Mouse (Mus musculus) common myeloid progenitor, adult 5-6 weeks (primary cell): Measurements from ENCODE around the gene Tbx3. TPM values are rescaled to one million over a fixed set of nuclear protein-coding genes. Genes with fewer than 3 reads are reported as not detected.

ENCODE experiments used
- ATAC-seq: replicated peaks from 2 replicates; pipeline ENCODE4 v1.8.0; 2016; ENCODE audit warnings: low read depth, mild to moderate bottlenecking, moderate TSS enrichment, inconsistent platforms; ENCODE audit not compliant: poor library complexity, severe bottlenecking
- total RNA-seq: library from RNA; stranded (forward); fragments of 200-1000, 187-1606 nt; gene quantifications from 2 replicates; pipeline ENCODE4 v1.2.3, GENCODE M21; 2017

The Tbx3 gene
- total RNA-seq = not detected in 2 replicates

DNA sequence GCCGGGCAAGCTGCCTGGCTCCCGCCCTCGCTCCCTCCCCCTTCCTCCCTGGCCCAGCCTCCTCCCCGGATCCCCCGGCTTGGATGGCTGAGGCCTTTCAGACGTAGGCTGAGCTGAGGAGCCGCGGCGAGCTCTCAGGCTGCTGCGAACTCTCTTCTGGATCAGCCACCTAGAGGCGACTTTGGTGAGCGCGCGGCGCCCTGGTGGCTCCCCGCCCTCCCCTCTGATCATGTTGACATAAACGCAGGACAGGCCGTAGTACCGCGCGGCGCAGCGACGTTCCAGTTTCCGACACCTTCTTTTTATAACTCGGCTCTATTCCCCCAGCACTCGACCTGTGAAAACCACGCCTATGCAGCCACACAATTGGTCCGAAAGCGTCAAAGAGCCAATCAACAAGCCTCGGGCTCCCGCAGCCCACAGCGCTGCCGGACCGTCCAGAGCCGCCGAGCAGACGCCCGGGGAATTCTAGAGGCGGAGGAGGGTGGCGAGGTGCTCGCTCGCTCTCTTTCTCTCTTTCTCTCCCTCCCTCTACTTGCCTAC is at the start of gene Tbx3:
TSS of gene Tbx3 (plus strand) at position 104 of the 543 bp plus-strand sequence.
- peak; percentile 90 for ATAC-seq

DNA sequence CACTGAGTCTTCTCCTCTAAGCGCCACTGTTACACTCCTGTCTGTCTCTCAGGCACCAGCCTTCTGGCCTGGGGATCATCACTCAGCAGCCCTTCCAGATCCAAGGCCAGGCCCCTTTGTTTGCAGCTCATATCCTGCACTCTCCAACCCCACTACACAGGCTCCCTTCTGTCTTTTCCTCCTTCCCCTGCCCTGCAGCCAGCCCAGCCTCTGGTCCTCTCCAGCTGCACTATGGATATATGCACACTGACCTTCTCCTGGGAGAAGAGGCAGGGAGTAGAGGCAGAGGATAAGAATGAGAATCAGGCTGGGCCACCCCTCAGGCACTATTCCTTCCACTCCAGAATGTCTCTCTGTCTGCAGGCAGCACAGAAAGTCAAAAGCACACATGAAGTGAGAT is 48.4 kb upstream of the Tbx3 start:
- ATAC-seq = no peak

DNA sequence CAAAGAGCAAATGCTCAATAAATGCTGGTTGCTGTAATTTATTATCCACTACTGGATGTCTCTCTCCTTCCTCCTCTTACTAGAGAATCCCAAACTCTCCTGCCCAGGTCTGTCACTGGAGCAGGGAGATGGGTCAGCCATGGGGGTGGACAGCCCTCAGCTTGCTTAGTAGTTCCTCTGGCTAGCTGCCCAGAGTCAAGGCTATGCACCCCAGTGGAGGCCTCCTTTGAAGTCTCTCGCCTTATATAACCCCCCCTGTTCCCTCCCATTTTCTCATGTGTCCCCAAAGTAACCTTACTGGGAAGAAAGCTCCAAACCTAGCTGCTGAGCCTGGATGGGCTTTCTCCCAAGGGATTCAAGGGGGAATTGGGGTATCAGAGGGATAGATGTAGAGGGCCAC is 45.9 kb upstream of the Tbx3 start:
- no peak for ATAC-seq

DNA sequence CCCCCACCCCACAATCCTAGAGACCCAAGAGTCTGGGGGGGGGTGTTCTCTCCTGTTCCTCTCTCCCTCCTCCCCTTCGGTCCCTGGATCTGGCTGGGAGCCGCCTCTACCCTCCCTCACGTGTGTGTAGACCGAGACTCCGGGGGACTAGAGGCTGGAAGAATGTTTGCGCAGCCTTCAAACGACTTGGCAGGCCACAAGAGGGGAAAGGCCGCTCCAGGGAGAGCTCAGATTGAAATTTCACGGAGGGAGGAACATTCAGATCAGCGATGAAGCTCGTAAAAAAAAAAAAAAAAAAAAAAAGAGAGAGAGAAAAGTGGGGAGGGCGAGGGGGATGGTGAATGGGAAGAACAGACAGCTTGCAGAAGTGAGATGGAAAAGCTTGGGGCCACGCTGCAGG is 44.9 kb upstream of the Tbx3 start:
- ATAC-seq = no peak

DNA sequence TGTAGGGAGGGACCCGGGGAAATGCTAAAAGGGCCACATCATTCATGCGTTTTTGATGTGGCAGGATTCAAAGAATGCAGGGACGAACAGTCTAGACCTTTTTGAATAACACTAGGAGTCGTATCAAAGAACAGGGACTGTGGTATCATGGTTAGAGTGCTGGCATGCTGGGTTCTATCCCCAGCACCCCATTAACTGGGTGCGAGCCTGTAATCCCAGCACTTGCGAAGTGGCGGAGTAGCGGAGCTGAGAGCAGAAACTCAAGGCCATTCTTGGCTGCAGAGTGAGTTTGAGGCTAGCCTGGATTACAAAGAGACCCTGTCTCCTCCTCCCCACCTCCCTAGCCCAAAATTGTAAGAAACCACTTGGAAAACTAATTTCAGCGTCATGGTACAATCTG is 44.3 kb upstream of the Tbx3 start:
- ATAC-seq = no peak

DNA sequence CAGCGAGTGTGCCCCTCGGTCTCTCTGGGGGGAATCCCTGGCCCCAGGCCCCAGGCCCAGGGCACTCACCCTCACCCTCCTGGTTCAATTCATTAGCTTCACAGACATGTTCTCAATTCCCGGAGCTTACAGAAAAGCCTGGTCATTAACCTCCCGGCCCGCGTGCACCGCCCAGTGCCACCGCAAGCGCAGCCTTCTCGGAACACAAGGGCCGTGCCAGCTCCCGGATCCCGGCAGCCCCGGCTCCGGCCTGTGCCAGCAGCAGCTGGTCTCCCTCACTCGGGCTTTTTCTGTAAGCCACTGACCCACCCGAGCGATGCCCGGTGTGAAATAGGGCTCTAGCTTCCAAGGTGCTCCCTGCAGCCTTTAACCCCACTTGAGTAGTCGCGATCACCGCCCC is 43.8 kb upstream of the Tbx3 start:
- ATAC-seq = peak; percentile 52; the same call in 1 of the 2 replicates

DNA sequence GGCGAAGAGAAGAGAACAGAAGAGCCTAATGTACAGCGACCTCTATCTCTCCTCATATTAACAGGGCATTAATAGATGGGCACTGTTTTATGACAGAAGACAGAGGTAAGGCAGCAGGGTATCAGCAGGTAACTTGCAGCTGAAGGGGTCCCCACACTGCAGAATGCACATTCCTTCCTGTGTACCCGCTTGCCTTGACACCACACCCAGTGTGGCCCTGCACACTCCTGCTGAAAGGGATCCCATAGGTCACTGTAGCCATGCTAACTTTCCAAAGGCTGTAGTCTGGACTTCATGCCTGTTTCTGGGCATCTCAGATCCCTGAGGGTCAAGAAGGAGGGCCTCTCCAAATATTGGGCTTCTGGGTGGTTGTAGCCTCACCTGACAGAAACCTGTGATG is 42.4 kb upstream of the Tbx3 start:
- no peak for ATAC-seq

DNA sequence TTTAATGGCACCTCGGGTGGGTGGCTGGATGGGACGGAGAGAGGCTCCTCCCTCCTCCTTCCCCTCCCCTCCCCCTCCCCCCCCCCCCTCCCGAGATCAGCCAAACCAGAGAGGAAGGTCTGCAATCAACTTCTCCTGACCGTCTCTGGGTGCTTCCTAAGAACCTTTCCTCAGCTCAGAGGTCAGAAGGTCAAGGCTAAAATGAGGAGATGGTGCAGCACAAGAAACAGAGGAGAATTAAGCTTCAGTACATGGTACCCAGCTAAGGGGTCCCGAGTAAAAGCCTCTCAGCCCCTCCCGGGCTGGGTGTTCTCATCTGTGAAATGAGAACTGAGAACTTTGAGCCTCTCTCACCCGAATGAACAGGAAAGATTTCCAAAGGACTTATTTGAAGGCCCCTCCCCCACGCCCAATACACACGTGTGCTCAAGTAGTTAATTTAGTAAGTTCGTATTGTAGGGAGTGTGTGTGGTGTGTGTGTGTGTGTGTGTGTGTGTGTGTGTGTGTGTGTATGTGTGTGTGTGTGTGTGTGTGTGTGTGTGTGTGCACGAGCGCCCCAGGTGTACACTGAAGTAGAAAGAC is 41.6 kb upstream of the Tbx3 start:
- ATAC-seq = no peak

DNA sequence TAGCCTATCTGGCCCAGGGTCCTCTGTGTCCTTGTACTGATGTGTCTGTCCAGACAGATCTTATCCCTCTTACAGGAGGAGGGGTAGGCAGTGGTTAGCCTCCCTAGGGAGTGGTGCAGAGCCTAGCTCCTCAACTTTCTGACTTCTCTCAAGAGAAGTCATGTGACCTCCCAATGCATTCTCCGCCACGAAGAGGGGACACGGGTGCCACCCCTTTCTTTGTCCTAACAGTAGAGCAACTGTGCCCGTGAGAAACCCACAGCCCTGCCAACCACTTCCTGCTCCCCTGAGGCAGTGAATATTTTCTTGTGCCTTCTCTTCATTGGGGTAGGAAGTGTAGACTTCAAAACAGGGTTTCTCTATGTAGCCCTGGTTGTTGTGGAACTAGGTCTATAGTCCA is 36.9 kb upstream of the Tbx3 start:
- peak; percentile 86 for ATAC-seq

DNA sequence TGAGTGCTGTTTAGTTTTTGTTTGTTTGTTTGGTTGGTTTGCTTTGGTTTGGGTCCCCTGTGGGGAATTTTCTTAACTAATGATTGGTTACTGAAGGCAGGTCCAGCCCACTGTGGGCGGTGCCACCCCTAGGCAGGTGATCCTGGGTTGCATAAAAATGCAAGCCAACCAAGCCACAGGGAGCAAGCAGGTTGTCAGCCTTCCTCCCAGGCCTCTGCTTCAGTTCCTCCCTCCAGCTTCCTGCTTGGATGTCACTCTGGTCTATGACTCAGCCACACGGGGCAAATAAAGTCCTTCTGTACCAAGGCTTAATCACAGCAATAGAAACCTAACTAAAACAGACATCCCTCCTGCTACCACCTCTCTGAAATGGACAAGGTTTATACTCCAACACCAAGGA is 35.6 kb upstream of the Tbx3 start:
- ATAC-seq = peak; percentile 34; the same call in 1 of the 2 replicates

DNA sequence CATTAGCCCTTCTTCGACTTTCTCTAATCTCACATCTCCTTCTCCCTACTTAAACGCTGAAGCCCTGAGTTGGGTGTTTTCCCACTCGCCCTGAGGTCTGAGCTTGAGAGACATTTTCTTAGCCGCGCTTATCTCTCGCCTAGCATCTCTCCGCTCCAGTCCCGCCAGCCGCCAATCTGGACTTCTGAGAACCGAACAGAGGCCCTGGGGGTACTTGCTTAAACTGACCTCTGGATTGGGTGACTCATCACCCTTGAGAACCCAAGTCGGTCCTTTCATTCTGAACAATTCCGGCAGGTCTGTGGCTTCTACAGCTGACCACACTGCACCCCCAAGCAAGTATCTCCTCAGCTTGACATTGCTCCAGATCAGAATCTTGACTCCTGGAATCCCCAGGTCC is 32.2 kb upstream of the Tbx3 start:
- ATAC-seq = no peak

DNA sequence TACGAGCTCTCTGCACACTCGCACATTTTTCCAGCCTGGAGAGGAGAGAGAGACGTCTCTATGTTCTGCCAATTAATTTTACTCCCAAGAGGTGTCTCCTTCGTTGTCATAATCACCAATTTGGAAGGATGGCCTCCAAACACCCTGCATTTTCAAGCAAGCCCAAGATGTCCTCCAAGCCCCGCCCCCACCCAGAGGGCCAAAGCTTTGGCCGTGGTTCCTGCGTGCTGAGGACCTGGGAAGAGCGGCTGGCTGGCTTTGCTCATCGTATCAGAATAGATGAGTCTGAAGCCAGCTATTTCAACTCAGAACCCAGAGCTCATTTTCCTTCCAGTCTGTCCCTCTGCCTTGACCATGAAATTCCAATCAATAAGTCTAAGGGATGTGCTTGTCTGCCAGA is 29.4 kb upstream of the Tbx3 start:
- ATAC-seq = no peak

DNA sequence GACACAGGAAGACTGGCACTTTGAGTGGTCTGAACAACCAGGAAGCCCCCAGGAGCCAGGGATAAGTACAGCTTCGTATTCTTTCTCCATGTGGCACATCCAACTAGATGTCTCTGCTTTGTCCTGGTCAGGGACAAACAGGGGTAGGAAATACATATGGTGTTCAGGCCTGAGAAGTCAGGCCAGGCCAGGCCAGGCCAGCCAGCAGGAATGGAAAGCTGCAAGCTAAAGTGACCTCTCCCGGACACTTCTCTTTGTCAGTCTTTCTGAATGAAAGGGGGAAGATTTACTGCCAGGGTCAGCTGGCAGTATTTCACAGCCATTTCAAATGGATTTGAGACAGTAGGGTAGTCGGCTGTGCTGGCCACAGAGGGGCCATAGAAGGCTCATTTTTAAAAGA is 28.8 kb upstream of the Tbx3 start:
- no peak for ATAC-seq

DNA sequence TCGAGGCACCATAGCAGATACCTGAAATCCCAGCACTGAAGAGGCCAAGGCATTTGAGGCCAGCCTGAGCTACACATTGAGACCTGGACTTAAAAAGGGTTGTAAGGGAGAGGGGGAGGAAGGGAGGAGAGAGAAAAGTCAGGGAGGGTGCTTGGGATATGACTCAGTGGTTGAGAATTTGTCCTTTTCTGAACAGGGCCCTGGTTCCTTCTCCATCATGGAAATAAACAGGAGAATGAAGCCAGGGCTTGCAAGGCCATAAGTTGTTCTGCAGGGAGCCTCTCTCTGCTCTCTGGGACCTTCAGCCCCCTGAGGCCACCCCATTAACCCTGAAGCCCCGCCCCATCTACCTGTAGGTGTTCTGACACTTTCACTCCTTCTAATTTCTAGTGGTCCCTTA is 23.5 kb upstream of the Tbx3 start:
- ATAC-seq = no peak

DNA sequence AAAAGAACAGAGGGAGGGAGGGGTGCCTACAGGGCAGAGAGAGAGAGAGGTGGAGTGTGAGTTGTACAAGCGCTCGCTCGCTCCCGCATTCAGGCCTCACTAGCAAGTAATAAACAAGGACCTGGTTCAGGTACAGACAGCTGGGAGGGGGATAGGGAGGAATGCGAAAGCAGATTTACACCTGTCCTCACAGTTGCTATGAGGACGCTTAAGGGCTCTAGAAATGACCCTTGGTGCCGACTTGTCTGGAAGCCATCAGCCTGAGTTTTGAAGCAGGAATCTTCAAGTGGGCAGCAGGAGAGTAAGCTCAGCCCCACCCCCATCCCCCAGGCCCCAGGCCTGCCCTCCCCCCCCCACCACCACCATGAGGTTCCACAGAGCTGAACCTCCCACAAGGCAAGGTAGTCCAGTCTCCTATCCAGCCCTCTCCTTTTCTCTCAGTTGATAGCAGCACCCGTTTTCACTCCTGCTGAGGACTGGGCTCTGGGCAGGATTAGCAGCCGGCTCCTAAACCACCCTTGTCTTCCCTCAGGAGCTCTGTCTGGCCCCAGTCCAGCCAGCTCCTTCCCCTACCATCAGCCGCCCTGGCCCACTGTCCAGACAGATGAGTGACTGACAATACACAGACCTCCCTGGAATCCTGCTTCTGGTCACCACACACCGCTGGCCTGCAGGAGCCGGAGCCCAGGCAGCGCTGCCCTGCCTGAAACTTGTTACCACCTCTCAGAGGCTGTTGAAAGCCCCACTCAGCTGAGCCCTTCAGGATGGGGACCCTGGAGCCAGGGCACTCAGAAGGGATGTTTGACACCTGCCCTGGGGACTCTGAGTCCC is 19.1 kb upstream of the Tbx3 start:
- no peak for ATAC-seq

DNA sequence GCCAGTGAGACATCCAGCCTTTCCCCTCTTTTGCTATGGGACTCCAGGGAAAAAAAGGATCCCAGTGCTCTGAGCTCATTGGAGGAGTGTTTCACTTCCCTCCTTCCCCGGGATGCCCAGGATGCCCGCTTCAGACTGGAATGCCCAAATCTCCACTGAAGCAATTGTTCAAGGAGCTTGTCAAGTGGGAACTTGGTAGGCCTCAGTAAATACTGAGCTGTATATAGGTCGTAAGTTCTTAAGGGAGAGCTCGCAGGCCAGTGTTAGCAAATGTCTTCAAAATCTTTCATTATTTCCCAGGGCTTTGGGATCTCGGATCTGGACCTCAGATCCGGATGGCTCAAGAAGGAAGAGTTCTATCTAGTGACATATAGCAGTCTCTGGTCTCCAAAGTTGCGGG is 14.1 kb upstream of the Tbx3 start:
- no peak for ATAC-seq

DNA sequence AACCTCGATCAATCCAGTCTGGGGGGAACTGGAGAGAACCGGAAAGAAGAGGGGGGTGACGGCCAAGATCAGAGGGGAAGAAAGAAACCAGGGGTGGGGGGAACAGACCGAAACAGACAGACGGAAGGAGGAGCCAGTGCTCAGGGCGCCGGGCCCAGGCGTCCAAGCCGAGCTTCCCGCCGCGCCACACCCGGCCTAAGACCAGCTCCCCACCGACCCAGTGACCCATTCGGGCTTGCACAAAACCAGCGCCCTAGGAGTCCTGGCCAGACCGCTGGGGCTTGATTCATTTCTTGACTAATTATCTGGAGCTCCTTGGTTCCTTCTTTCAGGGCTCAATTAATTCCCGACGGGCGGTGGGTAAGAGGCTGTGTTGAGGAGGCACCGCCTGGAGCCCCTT is 13.6 kb upstream of the Tbx3 start:
- no peak for ATAC-seq

DNA sequence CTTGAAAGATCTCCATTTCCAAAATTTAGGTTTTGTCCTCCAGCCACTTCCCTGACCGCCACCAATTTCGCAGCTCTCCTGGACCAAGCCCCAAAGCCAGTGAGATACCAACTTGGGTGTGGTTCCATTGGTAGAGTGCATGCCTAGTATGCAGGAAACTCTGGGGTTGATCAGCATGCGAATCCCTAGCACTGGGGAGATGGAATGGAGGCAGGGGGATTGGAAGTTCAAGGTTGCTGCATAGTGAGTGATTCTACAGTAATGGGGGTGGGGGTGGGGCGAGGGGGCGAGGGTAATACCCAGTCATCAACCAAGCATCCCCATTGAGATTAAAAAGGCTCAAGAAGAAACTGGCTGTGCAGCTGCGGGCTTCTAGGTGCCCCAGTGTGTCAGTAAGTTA is 13.1 kb upstream of the Tbx3 start:
- no peak for ATAC-seq

DNA sequence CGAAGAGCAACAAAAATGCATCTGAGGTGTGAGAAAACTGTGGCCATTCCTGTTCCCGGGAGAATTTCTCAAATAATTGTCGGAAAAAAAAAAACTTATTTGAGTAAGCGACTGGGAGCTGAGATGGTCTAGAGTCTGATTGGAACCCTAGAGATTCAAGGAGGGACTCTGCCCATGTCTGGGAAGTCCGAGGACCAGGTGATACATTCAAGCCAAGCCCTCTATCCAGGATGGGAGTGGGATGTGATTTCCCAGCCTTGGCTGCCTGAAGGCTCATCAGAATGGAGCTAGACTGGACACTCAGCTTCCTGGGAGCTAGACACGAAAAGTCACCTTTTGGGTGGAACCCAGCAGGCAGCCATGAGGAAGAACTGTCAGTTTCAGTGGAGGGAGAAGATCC is 12.7 kb upstream of the Tbx3 start:
- no peak for ATAC-seq

DNA sequence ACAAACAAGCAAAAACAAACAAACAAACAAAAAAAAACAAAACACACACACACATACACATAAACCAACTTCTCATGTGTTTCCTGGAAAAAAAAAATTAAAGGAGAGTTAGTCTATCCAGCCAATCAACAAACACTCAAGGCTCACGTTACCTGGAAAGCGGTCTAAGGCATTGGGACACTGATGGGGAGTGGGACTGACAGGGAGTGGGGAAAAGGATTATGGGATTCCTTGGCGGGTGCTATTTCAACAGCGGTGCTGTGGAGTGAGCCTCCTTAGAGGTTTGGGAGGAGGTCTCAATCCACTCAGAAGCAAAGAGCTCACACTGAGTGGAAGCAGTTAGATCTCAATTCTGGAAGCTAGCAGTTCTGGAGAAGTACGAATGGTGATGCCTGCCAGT is 12.1 kb upstream of the Tbx3 start:
- no peak for ATAC-seq

DNA sequence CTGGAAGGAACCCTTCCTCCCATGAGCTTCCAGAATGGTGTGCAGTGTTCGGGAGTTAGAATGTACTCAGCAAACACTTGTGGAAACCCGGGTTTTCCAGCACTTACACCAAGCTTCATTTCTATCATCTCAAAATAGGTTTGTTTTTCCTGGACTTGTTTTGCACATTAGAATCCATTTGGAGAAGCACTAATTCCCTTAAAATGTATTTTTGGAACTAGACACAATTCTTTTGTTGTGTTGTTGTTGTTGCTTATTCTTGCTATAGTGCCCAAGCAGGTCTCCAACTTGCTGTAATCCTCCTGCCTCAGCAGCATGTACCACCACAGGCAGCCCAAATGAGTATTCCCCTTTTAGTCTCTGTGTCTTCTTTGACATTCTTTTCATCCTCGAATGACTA is 11.4 kb upstream of the Tbx3 start:
- no peak for ATAC-seq
